Mouse (Mus musculus) testis, adult 2 months (tissue): ENCODE measurements around the gene Tbc1d12. TPM values are rescaled to one million over a fixed set of nuclear protein-coding genes. Genes with fewer than 3 reads are reported as not detected.
A peak's percentile ranks its signal among the peaks of the same experiment; 100 is the strongest.

Experiments
- H3K27ac ChIP-seq: fragments of 200-500 bp; 2 replicates; pipeline ENCODE4 v1.5.1; 2012; ENCODE audit warnings: low read depth, low read length; ENCODE audit not compliant: control insufficient read depth, insufficient read depth
- H3K27me3 ChIP-seq: fragments of 200-500 bp; 2 replicates; pipeline ENCODE4 v1.6.1; 2012; ENCODE audit warnings: mild to moderate bottlenecking, low read length, moderate library complexity; ENCODE audit not compliant: control insufficient read depth, insufficient read depth
- H3K36me3 ChIP-seq: fragments of 200-500 bp; 2 replicates; pipeline ENCODE4 v1.6.1; 2012; ENCODE audit warnings: mild to moderate bottlenecking, low read length; ENCODE audit not compliant: control insufficient read depth, insufficient read depth
- H3K4me1 ChIP-seq: fragments of 200-500 bp; 2 replicates; pipeline ENCODE4 v1.6.1; 2012; ENCODE audit warnings: low read length; ENCODE audit not compliant: control insufficient read depth, insufficient read depth
- H3K4me3 ChIP-seq: fragments of 200-500 bp; 2 replicates; pipeline ENCODE4 v1.5.1; 2012; ENCODE audit warnings: low read depth, mild to moderate bottlenecking, low read length, moderate library complexity, mixed read lengths; ENCODE audit not compliant: control insufficient read depth
- CTCF ChIP-seq: fragments of 200-500 bp; IDR thresholded peaks from 2 replicates; pipeline ENCODE4 v1.5.1; 2012; ENCODE audit warnings: low read depth, mild to moderate bottlenecking, inconsistent platforms, low read length, moderate library complexity; ENCODE audit not compliant: control insufficient read depth, insufficient read depth, insufficient replicate concordance
- POLR2A ChIP-seq: fragments of 200-500 bp; IDR thresholded peaks from 2 replicates; pipeline ENCODE4 v1.6.1; 2012; ENCODE audit warnings: low read depth, mild to moderate bottlenecking, inconsistent platforms, low read length, moderate library complexity; ENCODE audit not compliant: control insufficient read depth
- polyA plus RNA-seq: library from polyadenylated mRNA; depleted of rRNA; stranded (reverse); fragments of >200 nt; gene quantifications from 2 replicates; pipeline ENCODE4 v1.2.3, GENCODE M21; 2012

Tbc1d12 gene
- polyA plus RNA-seq, 1 experiment, result 5.0 TPM

GRCm38 (mm10) chr19:38818766-38819426, 17.5 kb upstream of the Tbc1d12 start, which contains the start of gene Noc3l:
Noc3l (minus strand) TSS chr19:38819237.
- peak; percentile 88 for TF ChIP-seq CTCF
- peak; percentile 77 for TF ChIP-seq POLR2A
- Histone ChIP-seq H3K4me3 (peak within 1 kb of the TSS; percentile 98), H3K27ac (peak within 1 kb of the TSS; percentile 67), H3K36me3 (peaks cover 2% of the 10 kb centered on the region; the same call in 1 of the 2 replicates), H3K4me1 (peaks cover 2% of the 10 kb centered on the region; the same call in 1 of the 2 replicates), H3K27me3 (no peaks in the 10 kb centered on the region)

GRCm38 (mm10) chr19:38819427-38819802, 17.0 kb upstream of the Tbc1d12 start:
- H3K36me3 ChIP-seq, result no peaks in the 10 kb centered on the region; the same call in 1 of the 2 replicates
- H3K4me3 ChIP-seq, result peak overlapping the region; percentile 98
- H3K27me3 ChIP-seq, result no peaks in the 10 kb centered on the region
- peaks cover 2% of the 10 kb centered on the region; the same call in 1 of the 2 replicates for H3K4me1 ChIP-seq
- peak overlapping the region; percentile 67 for H3K27ac ChIP-seq
- TF ChIP-seq CTCF, result no peak; the same call in 1 of the 2 replicates
- TF ChIP-seq POLR2A, result no peak

- TF ChIP-seq CTCF (no peak), POLR2A (no peak)
Observed at GRCm38 (mm10) chr19:38820186-38820804, 16.1 kb upstream of the Tbc1d12 start.

GRCm38 (mm10) chr19:38833224-38833623, 3.2 kb upstream of the Tbc1d12 start:
- no peak for TF ChIP-seq POLR2A
- TF ChIP-seq CTCF, result no peak
- no peaks in the 10 kb centered on the region for H3K27me3 ChIP-seq
- no peak overlapping the region for H3K27ac ChIP-seq
- H3K4me3 ChIP-seq, result no peak overlapping the region
- H3K36me3 ChIP-seq, result no peaks in the 10 kb centered on the region
- peaks cover 2% of the 10 kb centered on the region; the same call in 1 of the 2 replicates for H3K4me1 ChIP-seq

More at GRCm38 (mm10) chr19:38820186-38820804, 16.1 kb upstream of the Tbc1d12 start:
- Histone ChIP-seq H3K27me3 (no peaks in the 10 kb centered on the region), H3K27ac (no peak overlapping the region), H3K4me3 (no peak overlapping the region), H3K36me3 (no peaks in the 10 kb centered on the region), H3K4me1 (peaks cover 2% of the 10 kb centered on the region; the same call in 1 of the 2 replicates)

- TF ChIP-seq POLR2A (no peak), CTCF (no peak)
- H3K36me3 ChIP-seq, result no peaks in the 10 kb centered on the region
- H3K4me1 ChIP-seq, result peaks cover 4% of the 10 kb centered on the region; the same call in 1 of the 2 replicates
- H3K4me3 ChIP-seq, result peak overlapping the region; percentile 90
- peak overlapping the region; percentile 85 for H3K27ac ChIP-seq
- no peaks in the 10 kb centered on the region for H3K27me3 ChIP-seq
Observed at GRCm38 (mm10) chr19:38836084-38836437, 318 bp upstream of the Tbc1d12 start.

DNA sequence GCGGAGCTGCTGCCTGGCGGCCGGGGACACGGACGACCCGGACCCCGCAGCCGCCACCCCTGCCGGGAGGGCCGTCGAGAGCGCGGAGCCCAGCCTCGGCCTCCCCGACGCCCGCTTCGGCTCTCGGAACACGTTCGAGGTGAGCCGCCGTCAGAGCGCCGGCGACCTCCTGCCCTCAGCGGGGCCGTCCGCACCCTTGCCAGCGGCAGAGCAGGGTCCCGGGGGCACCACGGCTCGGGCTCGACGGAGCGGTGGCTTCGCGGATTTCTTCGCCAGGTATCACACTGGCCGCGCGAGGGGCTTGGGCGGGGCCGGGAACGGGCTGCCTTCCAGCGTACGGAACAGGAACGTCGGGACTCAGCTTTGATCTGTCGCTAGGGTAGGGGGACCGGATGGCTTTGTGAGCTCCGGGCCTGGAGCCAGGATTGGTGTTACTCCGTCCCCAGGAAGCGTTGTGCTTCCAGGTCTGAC, 827 bp downstream of the Tbc1d12 start:
- Histone ChIP-seq H3K36me3 (no peaks in the 10 kb centered on the region), H3K27ac (peak overlapping the region; percentile 89), H3K4me3 (peak overlapping the region; percentile 90), H3K4me1 (peaks cover 4% of the 10 kb centered on the region; the same call in 1 of the 2 replicates), H3K27me3 (no peaks in the 10 kb centered on the region)
- peak; percentile 36; the same call in 1 of the 2 replicates for TF ChIP-seq POLR2A
- no peak for TF ChIP-seq CTCF

GRCm38 (mm10) chr19:38844817-38845216, 8.4 kb downstream of the Tbc1d12 start:
- Histone ChIP-seq H3K27ac (no peak overlapping the region), H3K4me3 (no peak overlapping the region), H3K27me3 (no peaks in the 10 kb centered on the region), H3K4me1 (no peaks in the 10 kb centered on the region), H3K36me3 (no peaks in the 10 kb centered on the region; the same call in 1 of the 2 replicates)
- no peak for TF ChIP-seq POLR2A
- TF ChIP-seq CTCF, result no peak
